Mouse (Mus musculus): ENCODE measurements at regions not wholly inside any gene's neighbourhood (a gene's known extent, or its start where the extent isn't known, plus 50 kb on each side); places are given as distances from the start of the nearest gene placed in this dataset.

DNA sequence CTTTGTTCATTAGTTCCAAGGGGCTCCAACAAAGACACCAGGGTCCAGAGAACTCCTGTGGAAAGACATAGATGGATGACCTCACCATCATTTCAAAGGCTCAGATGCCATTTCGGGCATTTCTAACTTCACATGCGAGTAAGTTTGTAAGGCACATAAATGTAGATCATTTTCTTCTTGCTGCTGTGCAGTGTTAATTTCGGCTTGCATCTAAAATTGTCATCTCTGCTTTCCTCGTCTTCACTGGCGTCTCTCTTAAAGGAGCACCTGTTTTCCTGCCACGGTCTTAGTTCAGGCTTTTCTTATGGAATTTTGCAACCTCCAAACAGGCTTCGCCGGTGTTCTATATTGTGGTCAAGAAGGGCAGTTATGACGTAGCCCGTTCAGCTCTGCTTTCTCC is 280.6 kb upstream of the Prickle1 start:
- no peak for DNase-seq

DNA sequence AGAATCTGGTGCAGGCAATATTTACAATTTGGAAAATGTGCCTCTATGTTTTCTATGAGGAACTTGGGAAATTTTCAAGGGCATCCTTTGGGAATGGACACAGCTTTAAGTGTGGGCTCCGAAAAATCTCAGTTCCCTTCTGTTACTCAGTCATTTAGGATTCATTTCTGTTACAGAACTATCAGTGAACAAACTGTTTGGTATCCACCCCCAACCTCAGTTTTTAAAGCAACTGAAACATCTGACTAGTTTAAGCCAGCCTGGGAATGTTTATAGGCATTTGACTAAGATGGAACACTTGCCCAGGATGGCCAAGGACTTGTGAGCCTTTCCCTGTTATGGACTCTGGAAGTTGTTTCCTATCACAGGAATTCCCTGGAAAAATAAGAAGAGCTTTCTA is 280.0 kb upstream of the Prickle1 start:
- DNase-seq, result no peak

DNA sequence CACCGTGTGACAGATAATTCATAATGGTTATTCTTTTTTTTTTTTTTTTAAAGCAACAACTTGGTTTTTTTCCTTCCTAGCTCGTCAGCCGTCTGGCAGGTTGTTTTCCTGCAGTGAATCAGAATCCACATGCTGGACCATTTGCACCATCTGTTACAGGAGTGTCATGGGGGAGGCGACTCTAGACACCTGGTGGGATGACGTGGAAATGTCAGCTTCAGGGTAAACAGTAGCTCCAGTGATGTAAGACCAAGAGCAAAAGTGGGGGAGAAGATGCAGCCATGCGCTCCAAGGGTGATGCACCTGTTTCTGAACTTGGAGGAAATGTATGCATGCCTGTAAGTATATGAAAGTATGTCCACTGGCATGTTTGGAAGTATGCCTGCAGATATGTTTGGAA is 278.5 kb upstream of the Prickle1 start:
- DNase-seq, result no peak

GRCm38 (mm10) chr15:93857336-93857901 is 261.7 kb upstream of the Prickle1 start:
- DNase-seq, result no peak

DNA sequence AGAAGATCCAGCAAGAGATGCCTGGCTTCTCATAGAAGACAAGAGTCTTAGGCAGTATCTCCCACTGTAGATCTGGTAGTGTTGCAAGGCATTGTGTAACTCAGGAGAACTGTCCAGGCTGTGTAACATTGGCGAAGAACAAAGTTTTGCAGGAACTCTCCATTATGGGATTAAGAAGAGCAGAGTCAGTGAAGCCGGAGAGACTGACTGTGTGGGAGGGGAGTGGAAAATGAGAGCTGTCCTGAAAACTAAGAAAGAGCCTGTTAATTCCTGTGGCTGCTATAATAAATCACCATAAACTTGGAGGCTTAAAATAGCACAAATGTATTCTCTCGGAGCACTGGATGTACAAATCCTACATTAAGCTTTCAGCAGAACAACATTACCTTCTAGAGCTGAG is 257.5 kb upstream of the Prickle1 start:
- no peak for DNase-seq

DNA sequence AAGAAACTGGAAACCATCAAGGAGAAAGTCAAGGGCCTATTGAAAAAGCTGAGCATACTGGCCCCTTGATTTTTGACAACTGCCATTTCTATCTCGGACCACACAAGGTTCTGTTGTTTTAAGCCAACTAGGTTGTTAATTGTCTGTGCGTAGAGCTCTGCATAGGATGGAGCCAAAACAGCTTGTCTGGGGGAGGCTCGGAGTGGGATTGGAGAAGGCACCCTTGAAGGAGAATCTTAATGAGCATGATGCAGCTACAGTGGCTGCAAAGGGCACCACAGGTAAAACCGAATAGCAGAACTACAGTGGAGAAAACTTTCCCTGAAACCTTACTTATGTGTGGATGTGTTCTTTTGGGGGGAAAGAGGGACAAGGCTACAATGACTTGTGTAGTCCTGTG is 256.4 kb upstream of the Prickle1 start:
- DNase-seq, result no peak

- DNase-seq, result no peak
Measured at GRCm38 (mm10) chr15:93850388-93850787, 254.7 kb upstream of the Prickle1 start.

DNA sequence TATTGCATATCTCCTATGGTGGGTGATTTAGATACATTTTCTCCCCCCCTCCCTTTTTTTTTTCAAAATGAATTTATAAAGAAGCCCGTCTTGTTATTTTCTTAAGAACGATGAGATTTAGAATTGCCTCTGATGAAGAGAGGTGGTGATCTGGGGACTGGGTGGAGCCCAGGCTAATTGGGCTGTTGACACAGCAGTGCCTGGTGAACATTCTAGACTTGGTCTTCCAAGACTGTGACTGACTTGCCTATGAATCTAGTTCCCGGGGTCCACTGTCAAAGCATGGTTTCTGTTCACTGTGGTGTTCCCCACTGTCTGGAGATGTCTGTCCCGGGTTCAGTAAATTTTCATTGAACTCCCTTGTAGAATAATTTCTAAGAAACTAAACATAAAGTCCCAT is 253.1 kb upstream of the Prickle1 start:
- DNase-seq, result no peak

DNA sequence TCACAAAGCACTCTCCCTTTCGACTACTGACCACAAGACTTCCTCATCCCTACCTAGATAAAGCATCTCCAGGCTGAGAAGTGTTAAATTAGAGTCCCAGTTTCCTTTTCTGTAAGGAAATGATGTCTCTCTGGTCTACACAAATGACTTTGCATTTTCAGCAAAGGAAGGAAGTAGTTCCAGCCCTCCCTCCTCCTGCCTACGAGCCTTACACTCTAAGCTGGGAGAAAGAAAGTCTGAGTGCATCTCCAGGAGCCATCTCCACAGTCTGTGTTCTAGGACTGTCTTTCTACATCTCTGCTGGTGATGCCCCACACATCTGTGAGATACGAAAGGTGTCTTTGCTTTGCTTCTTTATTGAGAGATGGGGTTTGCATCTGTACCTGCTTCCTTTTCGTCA is 251.1 kb upstream of the Prickle1 start:
- no peak for DNase-seq

DNA sequence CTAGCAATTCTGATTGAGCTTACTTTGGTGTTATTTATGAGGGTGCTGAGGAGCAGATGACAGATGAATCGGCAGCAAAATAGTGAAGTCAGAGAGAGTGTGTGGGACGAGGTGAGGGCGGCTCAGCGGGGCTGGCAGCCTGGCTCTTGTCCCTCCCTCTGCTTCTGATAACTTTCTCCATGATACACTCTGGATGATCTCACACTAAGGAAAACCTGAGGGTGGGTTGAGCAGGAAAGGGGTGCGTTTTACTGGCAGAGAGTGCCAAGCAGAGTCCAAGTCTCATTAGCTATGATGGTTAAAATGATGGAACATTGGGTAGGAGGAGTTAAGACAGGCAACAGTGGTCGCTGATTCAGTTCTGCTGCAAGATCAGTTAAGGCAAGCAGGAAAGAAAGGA is 250.1 kb upstream of the Prickle1 start:
- DNase-seq, result no peak

DNA sequence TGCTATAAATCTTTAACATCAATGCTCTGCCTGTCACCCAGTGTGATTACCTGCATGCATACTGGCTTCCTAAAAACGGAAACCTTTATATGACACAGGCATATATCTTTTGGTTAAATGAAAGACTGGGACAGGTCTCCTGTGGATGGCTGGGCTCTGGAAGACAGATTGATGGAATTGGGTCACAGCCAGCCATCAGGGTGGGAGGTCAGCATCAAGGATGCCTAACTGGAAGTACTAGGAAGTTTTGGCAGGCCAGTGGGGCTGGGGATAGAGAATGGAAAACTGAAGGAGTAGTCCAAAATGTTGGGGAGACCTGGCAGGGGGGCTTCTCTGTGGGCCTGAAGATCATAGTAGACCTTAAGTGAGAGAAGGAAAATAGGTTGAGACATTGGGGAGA is 237.3 kb upstream of the Prickle1 start:
- no peak for DNase-seq

DNA sequence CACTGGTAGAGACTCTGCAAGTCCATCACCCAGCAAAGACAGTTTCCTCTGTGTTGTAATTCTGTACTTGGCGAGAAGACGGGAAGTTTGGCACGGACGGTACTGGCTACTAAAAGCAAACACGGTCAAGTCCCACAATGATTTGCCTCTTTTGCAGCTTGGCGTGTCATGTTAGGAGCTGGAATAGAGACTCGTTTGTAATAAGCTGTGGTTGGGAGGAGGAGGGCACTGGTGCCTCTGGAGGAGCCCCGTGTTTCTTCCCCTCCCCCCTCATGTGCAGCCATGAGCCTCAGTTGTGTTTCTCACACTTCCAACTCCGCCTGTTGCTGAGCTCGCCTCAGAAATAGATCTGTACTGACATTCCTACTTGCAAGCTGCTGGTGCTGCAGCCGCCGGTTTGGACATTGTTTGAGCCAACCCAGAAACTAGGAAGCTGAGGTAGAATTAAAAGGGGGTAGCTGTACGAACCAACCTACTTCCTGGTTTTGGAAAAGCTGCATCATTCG is 236.8 kb upstream of the Prickle1 start:
- DNase-seq, result peak; percentile 8

DNA sequence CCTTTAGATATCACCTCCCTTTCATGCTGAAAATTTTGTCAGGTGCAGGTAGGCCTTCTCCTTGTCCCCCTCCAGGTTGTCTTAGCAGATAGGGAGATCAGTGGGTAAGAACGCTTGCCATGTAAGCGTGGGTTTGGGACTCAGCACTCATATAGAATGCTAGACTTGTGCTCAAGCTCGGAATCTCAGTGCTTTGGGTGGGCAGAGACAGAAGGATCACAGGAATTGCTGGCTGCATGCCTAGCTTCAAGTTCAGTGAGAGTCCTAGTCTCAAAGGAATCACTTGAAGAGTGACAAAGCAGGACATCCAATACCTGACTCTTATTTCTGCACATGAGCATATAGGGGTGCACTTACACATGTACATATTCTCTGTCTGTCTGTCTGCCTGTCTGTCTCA is 235.5 kb upstream of the Prickle1 start:
- no peak for DNase-seq

DNA sequence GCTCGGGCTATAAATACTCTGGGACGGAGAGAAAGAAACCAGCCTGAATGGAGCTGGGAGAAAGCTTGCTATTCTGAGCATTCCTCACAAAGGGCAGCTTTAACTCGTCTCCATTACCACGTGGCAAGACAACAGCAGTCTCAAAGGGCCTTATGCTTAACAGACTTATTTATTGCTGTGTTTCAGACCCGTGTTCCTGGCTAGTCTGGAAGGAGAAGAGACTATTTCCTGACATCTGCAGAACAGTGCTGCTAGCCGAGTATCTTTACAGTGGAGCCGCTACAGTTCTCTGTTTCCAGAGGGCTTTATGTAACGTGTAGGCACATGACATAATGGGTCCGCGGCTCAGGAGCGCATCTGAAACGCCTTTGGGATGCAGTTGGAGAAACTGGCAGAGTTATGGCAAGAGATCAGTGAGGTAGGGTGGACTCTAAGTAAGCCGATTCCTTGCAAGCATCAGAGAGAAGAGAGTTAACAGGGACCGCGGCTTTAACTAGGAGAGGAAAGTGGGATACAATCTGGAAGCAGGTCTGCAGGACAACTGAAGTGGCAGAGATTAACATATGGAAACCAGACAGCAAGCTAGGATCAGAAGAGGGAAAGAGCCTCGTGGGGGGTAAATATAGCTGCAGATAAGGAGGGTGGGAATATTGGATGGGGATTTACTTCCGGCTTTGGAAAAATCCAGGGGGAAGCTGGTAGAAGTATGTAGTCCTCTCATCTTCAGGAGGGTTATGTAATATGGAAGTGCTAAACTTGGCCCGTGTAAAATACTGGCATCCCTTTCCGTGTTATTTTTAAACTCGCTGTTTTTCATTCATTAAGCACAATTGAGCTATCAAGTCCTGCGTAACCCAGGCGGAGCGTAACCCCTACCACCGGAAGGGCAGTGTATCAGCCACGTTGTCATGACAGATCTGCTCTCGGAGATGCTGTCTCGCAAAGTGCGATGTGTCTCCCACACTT is 229.3 kb upstream of the Prickle1 start:
- no peak for DNase-seq

- DNase-seq, result no peak
Measured at GRCm38 (mm10) chr15:93821236-93821635, 225.5 kb upstream of the Prickle1 start.

GRCm38 (mm10) chr15:93812011-93812410 is 216.3 kb upstream of the Prickle1 start:
- DNase-seq, result no peak

GRCm38 (mm10) chr15:93807993-93808392 is 212.3 kb upstream of the Prickle1 start:
- no peak for DNase-seq

DNA sequence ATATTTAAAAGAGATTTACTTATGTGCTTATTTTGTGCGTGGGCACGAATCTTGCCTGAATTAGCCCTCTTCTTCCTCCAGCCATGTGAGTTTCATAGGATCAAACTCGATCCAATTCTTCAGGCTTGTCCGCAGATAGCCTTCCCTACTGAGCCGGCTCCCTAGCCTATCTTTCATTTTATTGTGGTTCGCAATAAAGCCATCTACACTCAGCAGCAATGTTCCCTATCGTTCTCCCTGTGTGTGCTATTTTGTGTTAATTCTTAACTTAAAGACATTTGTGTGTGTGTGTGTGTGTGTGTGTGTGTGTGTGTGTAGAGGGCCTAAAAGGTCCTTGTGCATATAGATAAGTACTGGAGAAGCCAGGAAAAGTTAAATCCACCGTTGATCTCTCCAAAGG is 211.8 kb upstream of the Prickle1 start:
- DNase-seq, result no peak

DNA sequence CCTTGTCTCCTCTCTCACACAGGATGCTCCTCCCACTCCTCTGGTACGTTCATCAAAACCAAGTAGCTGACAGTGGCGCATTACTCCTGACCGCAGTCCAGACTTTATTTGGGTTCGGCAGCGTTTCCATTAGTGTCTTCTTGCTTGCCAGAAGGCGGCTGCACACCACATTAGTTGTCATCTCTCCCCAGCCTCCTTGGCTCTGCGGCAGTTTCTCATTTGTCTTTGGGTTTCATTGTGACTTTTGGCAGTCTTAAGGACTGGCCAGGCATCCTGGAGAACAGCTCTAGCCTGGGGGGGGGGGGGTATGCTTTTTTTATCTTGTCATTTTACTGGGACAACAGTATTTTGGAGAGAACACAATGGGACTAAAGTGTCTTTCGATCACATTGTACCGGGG is 209.0 kb upstream of the Prickle1 start:
- no peak for DNase-seq

- DNase-seq, result no peak
Measured at GRCm38 (mm10) chr15:93790531-93790930, 194.8 kb upstream of the Prickle1 start.

GRCm38 (mm10) chr15:93789762-93790161 is 194.1 kb upstream of the Prickle1 start:
- DNase-seq, result no peak

DNA sequence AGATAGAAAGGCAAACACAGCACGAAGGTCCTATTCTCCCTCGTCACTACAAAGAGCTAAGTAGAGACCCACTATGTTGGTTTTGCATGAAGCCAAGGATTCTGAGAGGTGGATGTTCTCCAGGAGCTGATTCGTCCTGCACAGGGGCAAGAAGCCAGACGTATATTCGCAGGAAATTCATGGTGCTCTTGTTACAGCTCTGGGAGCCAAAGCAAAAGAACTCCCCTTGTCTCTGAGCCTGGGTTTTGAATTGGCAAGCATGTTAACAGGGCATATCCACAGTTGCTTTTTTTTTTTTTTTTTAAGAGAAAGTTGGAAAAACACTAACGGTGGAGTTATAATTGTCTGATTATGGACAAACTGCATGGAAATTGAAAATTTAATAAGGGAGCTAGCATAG is 191.7 kb upstream of the Prickle1 start:
- DNase-seq, result no peak

GRCm38 (mm10) chr15:93785846-93786412 is 190.2 kb upstream of the Prickle1 start:
- DNase-seq, result no peak

GRCm38 (mm10) chr15:93783736-93784135 is 188.0 kb upstream of the Prickle1 start:
- no peak for DNase-seq

Measured in cerebellum, adult 11-12 months (tissue).